Mouse (Mus musculus) T-helper 1 cell (primary cell): ENCODE measurements at regions not wholly inside any gene's neighbourhood (a gene's known extent, or its start where the extent isn't known, plus 50 kb on each side); places are given as distances from the start of the nearest gene placed in this dataset.

Experiments used
- in situ Hi-C: fragments of 300-600 bp; cut with MboI, MseI; formaldehyde crosslinking; loops from one replicate; pipeline ENCODE4 v1.15.1; 2025; ENCODE audit warnings: high pct_unique_total_duplicates

- in situ Hi-C loops, result no loop called here
Observed at GRCm38 (mm10) chr12:49449396-49449795, 64.4 kb downstream of the Gm43517 start.

- in situ Hi-C loops, result no loop called here
Observed at GRCm38 (mm10) chr12:49468059-49468458, 83.1 kb downstream of the Gm43517 start.

GRCm38 (mm10) chr12:49473371-49473770, 88.4 kb downstream of the Gm43517 start:
- in situ Hi-C loops, result no loop called here

GRCm38 (mm10) chr12:49480656-49481055, 95.7 kb downstream of the Gm43517 start:
- in situ Hi-C loops, result no loop called here

GRCm38 (mm10) chr12:49481151-49481550, 96.2 kb downstream of the Gm43517 start:
- in situ Hi-C loops, result no loop called here

- in situ Hi-C loops, result no loop called here
Observed at GRCm38 (mm10) chr12:49482367-49482766, 97.4 kb downstream of the Gm43517 start.

- in situ Hi-C loops, result no loop called here
Observed at GRCm38 (mm10) chr12:49484070-49484770, 99.2 kb downstream of the Gm43517 start.

- in situ Hi-C loops, result loop anchor here (10.0 kb wide), 1 partner anchor 548 kb away; no protein-coding TSS in a partner anchor
Observed at GRCm38 (mm10) chr12:49513131-49513530, 128.2 kb downstream of the Gm43517 start.

GRCm38 (mm10) chr12:49514616-49515015, 129.6 kb downstream of the Gm43517 start:
- in situ Hi-C loops, result loop anchor here (10.0 kb wide), 1 partner anchor 550 kb away; no protein-coding TSS in a partner anchor
